Mouse (Mus musculus) telencephalon, adult 2 months (tissue): Measurements from ENCODE around the gene Stk4.
A peak's percentile ranks its signal among the peaks of the same experiment; 100 is the strongest.

Experiments
- DNase-seq: peaks from one replicate; pipeline ENCODE4 v3.0.0-alpha.2; 2011; ENCODE audit warnings: low read depth, low spot score

Stk4 gene

GRCm38 (mm10) chr2:164174649-164175395, 104.7 kb downstream of the Stk4 start:
- DNase-seq = peak; percentile 94

DNA sequence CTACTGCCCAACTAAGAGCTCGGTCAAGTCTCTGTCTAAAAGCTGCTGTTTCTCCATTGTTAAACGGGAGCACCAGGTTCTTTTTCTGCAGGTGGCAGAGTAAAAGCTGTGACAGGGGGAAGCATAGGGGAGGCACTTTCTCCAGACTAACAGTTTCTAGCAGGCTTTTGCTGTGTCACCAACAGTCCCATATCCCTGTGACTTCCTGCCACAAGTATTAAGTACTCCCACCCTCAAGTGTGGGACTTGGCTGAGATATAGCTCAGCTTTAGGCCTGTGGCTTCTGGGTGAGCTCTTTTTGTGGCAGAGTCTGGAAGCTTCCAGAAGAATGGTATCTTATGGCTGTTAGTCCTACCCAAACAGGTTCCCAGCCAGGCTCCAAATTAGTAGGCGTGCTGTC, 105.7 kb downstream of the Stk4 start:
- DNase-seq = no peak

DNA sequence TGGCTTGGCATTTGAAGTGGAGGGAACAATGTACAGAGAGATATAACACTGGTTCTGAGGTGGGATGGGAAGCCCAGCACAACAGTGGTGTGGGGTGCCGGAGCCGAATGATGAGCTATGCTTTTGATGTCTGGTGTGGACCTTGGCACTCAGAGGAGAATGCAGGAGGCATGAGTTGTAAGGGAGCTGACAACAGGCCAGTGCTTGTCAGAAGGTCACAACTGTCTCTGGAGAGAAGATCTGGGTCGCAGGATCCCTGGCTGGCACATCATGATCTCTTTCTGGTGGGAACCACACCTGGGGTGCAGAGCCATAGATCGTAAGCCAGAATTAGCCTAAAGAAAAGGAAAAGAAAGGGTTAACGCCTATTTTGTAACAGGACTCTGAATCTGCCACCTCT, 107.7 kb downstream of the Stk4 start:
- no peak for DNase-seq

DNA sequence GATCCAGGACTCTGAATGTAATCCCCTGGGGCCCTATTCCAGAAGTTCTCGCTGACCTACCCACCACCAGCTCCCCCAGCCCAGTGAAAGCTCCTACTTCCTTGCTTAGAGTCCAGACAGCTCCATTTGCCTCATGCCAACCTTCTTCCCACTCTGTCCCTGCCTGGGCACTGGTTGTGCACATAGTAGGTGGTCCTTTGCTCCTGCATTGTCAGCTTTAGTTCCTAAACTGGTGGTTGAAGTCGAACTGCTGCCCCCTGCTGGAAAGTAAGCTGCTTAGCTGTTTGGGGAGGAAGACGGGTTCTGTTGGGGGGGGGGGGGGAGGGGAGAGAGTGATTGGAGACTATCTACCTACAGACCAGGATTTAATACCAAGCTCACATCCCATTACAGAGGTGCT, 110.0 kb downstream of the Stk4 start:
- no peak for DNase-seq

- no peak for DNase-seq
These were observed 110.6 kb downstream of the Stk4 start for GRCm38 (mm10) chr2:164180770-164181169.

DNA sequence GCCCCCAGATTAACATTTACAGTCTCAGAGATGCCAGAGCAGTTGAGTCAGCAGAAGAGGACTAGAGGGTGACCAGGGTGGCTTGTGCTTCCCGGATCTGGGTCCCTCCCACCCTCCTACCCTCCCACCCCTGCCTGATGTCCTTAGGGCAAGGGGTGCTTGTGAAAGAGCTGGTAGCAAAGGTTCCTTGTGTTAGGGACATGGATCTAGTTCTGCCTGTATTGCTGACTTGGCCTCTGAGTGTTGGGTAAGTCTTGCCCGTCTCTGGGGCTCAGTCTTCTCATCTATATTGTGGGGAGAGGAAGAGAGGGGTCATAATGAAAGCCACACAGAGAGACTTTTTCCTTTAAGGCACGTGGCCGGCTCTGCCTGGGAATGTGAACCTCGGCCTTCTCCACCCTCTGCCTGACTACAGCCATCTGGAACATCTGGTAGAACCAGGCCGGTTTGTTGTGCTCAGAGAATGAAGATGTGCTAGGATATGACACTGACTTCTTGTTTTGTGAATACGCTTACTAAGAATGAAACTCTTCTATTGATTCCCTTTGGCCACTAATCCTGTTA, 112.7 kb downstream of the Stk4 start, which contains the start of gene Wfdc5:
TSS of gene Wfdc5 (minus strand) at position 51 of the 564 bp plus-strand sequence.
- no peak for DNase-seq

DNA sequence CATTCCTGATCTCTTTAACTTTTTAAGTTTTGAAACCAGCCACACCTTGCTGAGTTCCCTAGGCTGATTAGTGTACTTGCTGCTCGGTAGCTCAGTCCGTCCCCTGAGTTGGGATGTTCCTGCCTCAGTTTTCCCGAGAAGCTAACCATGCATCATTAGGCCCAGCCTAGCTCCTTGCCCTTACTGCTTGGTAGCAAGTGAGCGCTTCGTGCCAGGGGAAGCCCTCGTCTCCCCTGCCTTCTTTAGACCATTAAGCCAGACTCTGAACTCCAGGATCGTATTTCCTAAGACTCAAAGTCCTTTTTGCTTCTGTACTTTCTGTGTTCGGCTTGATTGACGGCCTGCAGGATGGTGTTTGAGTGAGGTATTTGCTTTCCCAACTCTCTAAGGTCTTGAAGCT, 113.2 kb downstream of the Stk4 start:
- no peak for DNase-seq

DNA sequence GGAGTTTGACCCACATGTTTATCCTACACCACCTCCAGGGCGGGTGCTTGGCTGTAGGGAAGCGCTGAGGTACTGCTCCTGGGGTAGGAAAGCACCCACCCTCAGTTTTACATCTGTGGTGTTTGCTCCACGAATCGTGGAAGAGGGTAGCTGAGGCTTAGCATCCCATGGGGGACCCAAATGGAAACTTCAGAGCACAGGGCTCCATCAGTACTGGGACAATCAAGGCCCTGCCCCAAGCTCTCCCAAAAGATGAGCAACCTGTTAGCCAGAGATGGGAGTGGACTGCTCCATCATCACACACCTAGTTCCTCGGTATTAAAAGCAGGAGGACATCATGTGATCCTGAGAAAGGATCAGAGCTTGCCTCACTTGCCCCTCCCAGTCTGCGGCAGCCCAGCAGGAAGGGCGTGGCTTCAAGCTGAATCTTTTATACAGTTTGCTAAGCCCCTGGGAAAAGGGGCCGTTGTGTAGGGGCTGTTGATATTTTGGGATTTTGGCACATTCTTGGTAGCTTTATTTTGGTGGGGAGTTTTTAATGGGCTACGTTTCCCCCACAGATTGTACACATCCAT, 114.1 kb downstream of the Stk4 start:
- no peak for DNase-seq

DNA sequence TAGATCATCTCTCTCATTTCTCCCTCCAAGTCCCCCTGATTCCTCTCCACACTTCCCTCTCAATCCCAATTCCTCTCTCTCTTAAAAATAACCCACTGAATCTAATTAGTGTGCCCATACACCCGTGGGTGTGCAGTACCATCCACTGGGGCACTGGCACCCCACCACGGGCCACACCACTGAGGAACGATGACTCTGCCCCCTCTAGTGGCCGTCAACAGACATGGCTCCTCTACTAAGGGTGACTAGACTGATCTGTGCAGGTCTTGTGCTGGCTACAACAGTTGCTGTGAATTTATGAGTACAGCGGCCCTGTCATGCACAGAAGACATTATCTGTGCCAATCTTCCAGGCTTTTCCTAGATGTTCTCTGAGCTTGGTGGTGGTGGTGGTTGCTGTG, 118.6 kb downstream of the Stk4 start:
- DNase-seq = no peak

- no peak for DNase-seq
These were observed 120.5 kb downstream of the Stk4 start, which contains the start of gene Wfdc12 for GRCm38 (mm10) chr2:164190576-164190975. Wfdc12 (minus strand) TSS chr2:164190608.

GRCm38 (mm10) chr2:164192279-164192678, 122.2 kb downstream of the Stk4 start:
- no peak for DNase-seq

- no peak for DNase-seq
These were observed 125.0 kb downstream of the Stk4 start for GRCm38 (mm10) chr2:164194959-164195630.

GRCm38 (mm10) chr2:164195971-164196699, 126.0 kb downstream of the Stk4 start:
- DNase-seq = no peak

DNA sequence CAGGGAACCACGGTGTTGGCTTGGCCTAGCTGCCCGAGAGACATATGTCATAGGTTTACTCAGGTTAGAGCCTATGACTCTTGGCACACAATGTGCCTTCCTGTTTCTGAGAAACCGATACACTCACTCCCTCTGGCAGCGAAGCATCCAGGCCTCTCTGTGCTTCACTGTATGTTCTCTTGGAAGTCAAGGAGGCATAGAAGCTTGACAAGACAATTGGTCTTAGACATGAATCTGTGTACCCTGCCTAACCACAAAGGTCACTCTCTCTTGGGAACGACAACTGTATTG, 126.5 kb downstream of the Stk4 start:
- DNase-seq = no peak

- DNase-seq = no peak
These were observed 129.7 kb downstream of the Stk4 start, which contains the start of gene Wfdc15a for GRCm38 (mm10) chr2:164199626-164200327. Wfdc15a (minus strand) TSS chr2:164200130.
